Mouse (Mus musculus): ENCODE data around the gene Ankrd63.

- TF ChIP-seq POLR2A (IDR thresholded peaks at IDR 0.05; ENCODE audit: insufficient read depth, low read depth, low read length), result no peak
- TF ChIP-seq CTCF (IDR thresholded peaks at IDR 0.05; ENCODE audit: insufficient read depth, low read depth, low read length), result no peak
Observed at GRCm38 (mm10) chr2:118674500-118674899, 29.3 kb downstream of the Ankrd63 start.
